Mouse (Mus musculus) erythroid progenitor cell, adult 5-6 weeks (primary cell): ENCODE results near the gene Rbbp8nl. TPM values are rescaled to one million over a fixed set of nuclear protein-coding genes. Genes with fewer than 3 reads are reported as not detected.

Experiments
- ATAC-seq: replicated peaks from 2 replicates; pipeline ENCODE4 v1.8.0; 2016; ENCODE audit warnings: moderate number of reproducible peaks, mild to moderate bottlenecking, moderate TSS enrichment, inconsistent platforms; ENCODE audit not compliant: poor library complexity, low FRiP score, severe bottlenecking
- total RNA-seq, 2 experiments: library from RNA; stranded (forward) in 1 of 2; stranded (reverse) in 1 of 2; fragments of 150-400 nt in 1 of 2; fragments of 186-747, 209-891 nt in 1 of 2; gene quantifications; 2 replicates each; pipeline versions ENCODE4 v1.2.3 to v1.2.4; 2015 to 2017; ENCODE audit warnings: low replicate concordance in 2 of 2

Gene Rbbp8nl
- total RNA-seq, 2 experiments from 2014 or later = not detected

GRCm38 (mm10) chr2:180291566-180291965, 1.9 kb upstream of the Rbbp8nl start:
- no peak for ATAC-seq

GRCm38 (mm10) chr2:180290503-180290902, 824 bp upstream of the Rbbp8nl start:
- no peak for ATAC-seq

- no peak for ATAC-seq
These were observed 713 bp downstream of the Rbbp8nl start for GRCm38 (mm10) chr2:180288966-180289365.

- no peak for ATAC-seq
These were observed 10.4 kb downstream of the Rbbp8nl start for GRCm38 (mm10) chr2:180279321-180279720.

GRCm38 (mm10) chr2:180277773-180278320, 11.8 kb downstream of the Rbbp8nl start:
- ATAC-seq = no peak

- no peak for ATAC-seq
These were observed 12.8 kb downstream of the Rbbp8nl start for GRCm38 (mm10) chr2:180276851-180277259.

GRCm38 (mm10) chr2:180276385-180276784, 13.3 kb downstream of the Rbbp8nl start:
- ATAC-seq = no peak

- ATAC-seq = peak; percentile 23
These were observed 13.8 kb downstream of the Rbbp8nl start for GRCm38 (mm10) chr2:180275836-180276235.

- ATAC-seq = no peak
These were observed 15.2 kb downstream of the Rbbp8nl start for GRCm38 (mm10) chr2:180274523-180274922.

GRCm38 (mm10) chr2:180273394-180274244, 16.1 kb downstream of the Rbbp8nl start, which contains the start of gene Cables2:
Gene Cables2, minus strand, starts transcription at chr2:180273496.
- ATAC-seq = peak; percentile 89

- ATAC-seq = no peak; the same call in 1 of the 2 replicates
These were observed 16.8 kb downstream of the Rbbp8nl start for GRCm38 (mm10) chr2:180272884-180273321.

- no peak for ATAC-seq
These were observed 17.8 kb downstream of the Rbbp8nl start for GRCm38 (mm10) chr2:180271804-180272395.

- no peak for ATAC-seq
These were observed 19.0 kb downstream of the Rbbp8nl start for GRCm38 (mm10) chr2:180270537-180271255.

GRCm38 (mm10) chr2:180269329-180269728, 20.4 kb downstream of the Rbbp8nl start:
- ATAC-seq = no peak

- no peak for ATAC-seq
These were observed 21.7 kb downstream of the Rbbp8nl start for GRCm38 (mm10) chr2:180267955-180268354.

- no peak for ATAC-seq
These were observed 26.8 kb downstream of the Rbbp8nl start for GRCm38 (mm10) chr2:180262891-180263290.

GRCm38 (mm10) chr2:180262441-180262840, 27.2 kb downstream of the Rbbp8nl start:
- ATAC-seq = no peak

- ATAC-seq = no peak
These were observed 27.8 kb downstream of the Rbbp8nl start for GRCm38 (mm10) chr2:180261901-180262300.

- ATAC-seq = no peak
These were observed 28.8 kb downstream of the Rbbp8nl start for GRCm38 (mm10) chr2:180260610-180261480.
